Mouse (Mus musculus) lung, embryonic 16.5 days (tissue): ENCODE measurements around the gene 1700021F05Rik. TPM values are rescaled to one million over a fixed set of nuclear protein-coding genes. Genes with fewer than 3 reads are reported as not detected.
"Not testable (repeated sequence)": the region's sequence is repeated elsewhere in the genome, so short reads cannot be mapped to it uniquely, and the experiment has no call there.

Source experiments
- ATAC-seq: fragments of 200-750 bp; cut with Nextera tagmentation; 2 replicates; pipeline ENCODE4 v1.8.0; 2017; ENCODE audit warnings: low read depth, mild to moderate bottlenecking, moderate library complexity
- H3K27ac ChIP-seq: fragments of 300-500 bp; sonication (generic); 2 replicates; pipeline ENCODE4 v1.5.1; 2014; ENCODE audit warnings: mild to moderate bottlenecking, control low read depth, low read length
- H3K27me3 ChIP-seq: fragments of 300-500 bp; sonication (generic); 2 replicates; pipeline ENCODE4 v1.6.1; 2014; ENCODE audit warnings: low read depth, low read length, mixed read lengths; ENCODE audit not compliant: control insufficient read depth, insufficient read depth
- H3K36me3 ChIP-seq: fragments of 300-500 bp; sonication (generic); 2 replicates; pipeline ENCODE4 v1.6.1; 2014; ENCODE audit warnings: low read length; ENCODE audit not compliant: control insufficient read depth, insufficient read depth
- H3K4me1 ChIP-seq: fragments of 300-500 bp; sonication (generic); replicated peaks from 2 replicates; pipeline ENCODE4 v1.6.1; 2014; ENCODE audit warnings: low read length, mixed read lengths; ENCODE audit not compliant: control insufficient read depth, insufficient read depth
- H3K4me2 ChIP-seq: fragments of 300-500 bp; sonication (generic); 2 replicates; pipeline ENCODE4 v1.6.1; 2014; ENCODE audit warnings: low read depth, low read length, control low read depth
- H3K4me3 ChIP-seq: fragments of 300-500 bp; sonication (generic); 2 replicates; pipeline ENCODE4 v1.5.1; 2014; ENCODE audit warnings: mild to moderate bottlenecking, low read length, control low read depth
- H3K9ac ChIP-seq: fragments of 300-500 bp; sonication (generic); 2 replicates; pipeline ENCODE4 v1.6.1; 2014; ENCODE audit warnings: low read length, control low read depth
- H3K9me3 ChIP-seq: fragments of 300-500 bp; sonication (generic); 2 replicates; pipeline ENCODE4 v1.6.1; 2016; ENCODE audit warnings: low read length; ENCODE audit not compliant: control insufficient read depth
- WGBS: fragments of 180-500 bp; shearing (Covaris S2); extraction: QIAGEN DNeasy Blood & Tissue Kit; methylation state at CpG from one replicate; pipeline ENCODE4 v1.1.7; 2014; 5-methylcytosine and 5-hydroxymethylcytosine counted together
- polyA plus RNA-seq: library from polyadenylated mRNA; unstranded; fragments of >200 nt; fragmentation: Nextera tagmentation; extraction: Ambion mirVana; gene quantifications from 2 replicates; pipeline ENCODE4 v1.2.1, GENCODE M21; 2015

1700021F05Rik gene
- polyA plus RNA-seq, 1 experiment from 2014 or later = 49.2 TPM

DNA sequence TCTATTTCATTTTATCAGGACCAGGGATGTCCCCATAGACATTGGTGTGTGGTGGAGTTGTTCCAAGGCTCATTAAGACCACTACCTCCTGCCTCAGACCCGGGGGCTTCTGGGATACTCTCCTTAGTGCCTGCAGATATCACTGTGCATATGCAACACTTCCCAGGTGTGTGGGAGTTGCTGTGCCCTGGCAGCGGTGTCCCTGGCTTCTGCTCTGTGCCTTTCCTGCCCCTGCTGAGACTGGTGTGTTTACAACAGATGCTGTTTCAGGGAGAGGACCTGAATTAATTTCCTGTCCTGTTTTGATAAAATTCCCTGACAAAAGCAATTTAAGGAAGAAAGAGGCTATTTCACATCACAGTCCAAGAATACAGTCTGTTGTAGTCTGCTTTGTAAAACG, 10.1 kb upstream of the 1700021F05Rik start:
- Histone ChIP-seq H3K9ac (no peak overlapping the region), H3K9me3 (no peaks in the 10 kb centered on the region), H3K4me2 (no peak overlapping the region), H3K36me3 (no peaks in the 10 kb centered on the region), H3K27ac (no peak overlapping the region), H3K4me3 (no peak overlapping the region), H3K27me3 (no peaks in the 10 kb centered on the region), H3K4me1 (no peaks in the 10 kb centered on the region)
- no peak for ATAC-seq
- WGBS = 31% methylated on average over 3 of the region's 3 CpGs

DNA sequence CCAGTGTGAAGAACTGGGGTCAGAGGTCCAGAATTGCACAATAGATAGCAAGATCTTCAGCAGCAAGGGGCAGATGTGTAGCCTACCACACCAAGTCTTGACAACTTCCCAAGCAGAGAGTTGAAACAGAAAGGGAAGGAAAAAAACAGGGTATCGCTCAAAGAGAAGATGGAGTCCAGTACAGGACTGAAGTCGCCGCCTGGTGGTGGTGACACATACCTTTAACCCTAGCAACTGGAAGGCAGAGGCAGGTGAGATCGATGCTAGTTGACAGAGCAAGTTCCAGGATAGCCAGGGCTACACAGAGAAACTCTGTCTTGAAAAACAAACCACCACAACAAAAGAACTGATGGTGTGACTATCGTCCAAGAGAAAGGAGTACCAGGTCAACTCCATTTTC, 8.6 kb upstream of the 1700021F05Rik start:
- Histone ChIP-seq H3K27me3 (no peaks in the 10 kb centered on the region), H3K4me3 (no peak overlapping the region), H3K4me1 (no peaks in the 10 kb centered on the region), H3K4me2 (no peak overlapping the region), H3K9me3 (no peaks in the 10 kb centered on the region), H3K36me3 (no peaks in the 10 kb centered on the region), H3K9ac (no peak overlapping the region), H3K27ac (no peak overlapping the region)
- 60% methylated on average over 5 of the region's 5 CpGs for WGBS
- ATAC-seq = no peak

DNA sequence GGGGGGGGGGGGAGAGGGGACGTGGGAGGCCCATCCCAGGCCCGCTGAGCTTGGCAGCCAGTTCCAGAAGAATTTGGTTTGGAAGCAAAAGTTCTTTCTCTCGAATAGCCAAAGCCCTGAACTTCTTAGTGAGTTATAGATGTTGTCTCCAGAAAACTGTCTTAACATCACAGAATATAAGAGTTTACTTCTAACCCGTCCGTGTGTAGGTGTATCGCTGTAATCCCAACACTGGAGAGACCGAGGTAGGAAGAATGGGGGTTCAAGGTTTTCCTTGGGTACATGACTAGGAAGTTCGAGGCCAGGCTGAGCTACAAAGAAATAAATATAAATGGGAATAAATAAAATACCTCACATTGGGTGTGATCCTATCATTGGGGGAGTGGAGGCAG, 355 bp upstream of the 1700021F05Rik start:
- H3K9ac ChIP-seq = peak overlapping the region; percentile 97; the same call in 1 of the 2 replicates
- H3K9me3 ChIP-seq = no peaks in the 10 kb centered on the region
- H3K4me1 ChIP-seq = peaks cover 9% of the 10 kb centered on the region
- no peak overlapping the region for H3K27ac ChIP-seq
- H3K36me3 ChIP-seq = no peaks in the 10 kb centered on the region
- H3K4me2 ChIP-seq = peak overlapping the region; percentile 48
- peak overlapping the region; percentile 93 for H3K4me3 ChIP-seq
- no peaks in the 10 kb centered on the region for H3K27me3 ChIP-seq
- 40% methylated on average over 7 of the region's 8 CpGs for WGBS
- no peak for ATAC-seq

DNA sequence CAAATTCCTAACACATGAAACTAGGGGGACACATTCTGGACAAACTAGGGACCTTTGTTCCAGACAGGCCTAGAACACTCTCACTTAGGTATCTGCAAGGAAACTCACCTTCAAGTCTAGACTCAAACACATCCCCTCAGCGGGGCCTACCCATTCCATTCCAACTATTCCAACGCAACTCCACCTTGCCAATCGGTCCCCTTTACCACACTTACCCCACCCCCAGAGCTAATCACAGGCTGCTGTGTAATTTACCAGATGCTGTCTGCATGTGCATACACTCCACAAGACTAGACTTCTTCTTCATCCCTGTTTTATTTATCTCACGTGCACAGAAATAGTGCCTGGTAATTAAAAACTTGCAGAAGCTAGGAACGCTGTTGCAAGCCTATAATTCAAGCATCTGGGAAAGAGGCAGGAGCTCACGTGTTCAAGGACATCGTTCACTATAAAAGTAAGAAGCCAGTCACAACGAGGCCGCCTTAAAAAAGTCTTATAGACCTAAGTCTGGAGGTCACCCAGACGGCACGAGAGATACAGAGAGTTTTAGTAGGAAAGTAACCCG, 966 bp downstream of the 1700021F05Rik start:
- Histone ChIP-seq H3K4me2 (peak overlapping the region; percentile 58), H3K27me3 (no peaks in the 10 kb centered on the region), H3K4me1 (peaks cover 9% of the 10 kb centered on the region), H3K9me3 (no peaks in the 10 kb centered on the region), H3K4me3 (peak overlapping the region; percentile 93), H3K9ac (peak overlapping the region; percentile 97), H3K36me3 (no peaks in the 10 kb centered on the region), H3K27ac (no peak overlapping the region)
- 14% methylated on average over 12 of the region's 12 CpGs for WGBS
- ATAC-seq = no peak

DNA sequence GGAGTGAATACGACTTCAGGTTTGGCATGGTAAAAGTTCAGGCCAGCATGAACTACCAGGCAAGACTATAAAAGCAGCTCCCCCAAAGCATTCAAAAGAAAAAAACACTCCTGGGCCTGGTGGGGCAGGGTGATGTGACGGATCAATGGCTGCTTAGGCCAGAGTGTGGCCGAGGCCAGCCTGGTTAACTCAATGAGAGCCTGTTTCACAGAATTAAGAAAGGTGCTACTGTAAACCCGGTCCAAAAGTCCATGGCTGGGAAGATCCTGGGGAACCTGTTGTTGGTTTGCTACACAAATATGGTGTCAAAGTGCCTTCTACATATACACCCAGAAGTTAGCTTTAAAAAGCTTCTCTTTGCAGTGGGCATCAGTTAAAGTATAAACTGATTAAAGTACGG, 2.0 kb downstream of the 1700021F05Rik start:
- Histone ChIP-seq H3K27ac (no peak overlapping the region), H3K4me1 (peaks cover 9% of the 10 kb centered on the region), H3K4me2 (no peak overlapping the region), H3K27me3 (no peaks in the 10 kb centered on the region), H3K36me3 (no peaks in the 10 kb centered on the region), H3K9me3 (no peaks in the 10 kb centered on the region), H3K9ac (no peak overlapping the region), H3K4me3 (no peak overlapping the region)
- WGBS = 88% methylated on average over 5 of the region's 5 CpGs
- ATAC-seq = no peak

DNA sequence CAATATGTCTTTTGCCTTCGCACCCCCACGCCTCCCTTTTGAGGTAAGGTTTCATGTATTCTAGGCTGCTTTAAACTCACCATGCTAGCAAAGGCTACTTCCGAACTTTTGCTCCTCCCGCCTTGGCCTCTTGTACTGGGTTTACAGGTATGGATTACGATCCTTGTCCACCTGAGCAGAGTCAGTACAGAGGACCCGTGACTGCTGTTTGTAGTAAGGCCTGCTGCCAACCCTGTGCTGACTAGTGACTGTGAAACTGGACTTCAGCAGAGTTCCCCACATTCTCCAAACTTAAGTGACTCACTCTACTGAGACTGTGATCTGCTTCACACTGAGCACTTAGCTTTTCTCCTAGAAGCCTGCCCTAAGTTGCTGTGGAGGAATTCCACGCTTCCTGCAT, 3.1 kb downstream of the 1700021F05Rik start:
- Histone ChIP-seq H3K36me3 (no peaks in the 10 kb centered on the region), H3K4me1 (peaks cover 9% of the 10 kb centered on the region), H3K9ac (no peak overlapping the region), H3K27ac (no peak overlapping the region), H3K27me3 (no peaks in the 10 kb centered on the region), H3K4me3 (no peak overlapping the region), H3K4me2 (no peak overlapping the region), H3K9me3 (no peaks in the 10 kb centered on the region)
- WGBS = 92% methylated on average over 7 of the region's 7 CpGs
- ATAC-seq = no peak

DNA sequence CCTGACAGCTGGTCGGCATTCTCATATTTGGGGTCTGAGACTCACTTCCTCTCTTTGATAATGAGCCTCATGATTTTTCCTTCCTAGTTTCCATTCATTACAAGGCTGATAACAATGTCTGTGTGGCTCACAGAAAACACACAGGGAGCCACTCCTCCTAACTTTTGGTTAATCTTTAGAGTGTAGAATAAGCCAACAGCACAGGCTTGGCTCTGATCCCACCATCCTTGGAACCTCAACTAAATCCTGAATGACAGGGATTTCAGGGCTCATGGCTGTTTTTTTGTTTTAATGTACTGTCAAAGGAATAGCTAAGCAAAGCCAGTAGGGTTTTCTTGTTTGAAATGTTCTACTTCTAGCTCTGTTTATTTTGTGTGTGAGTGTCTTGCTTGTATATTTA, 6.4 kb downstream of the 1700021F05Rik start:
- Histone ChIP-seq H3K36me3 (peaks cover 11% of the 10 kb centered on the region), H3K27ac (no peak overlapping the region), H3K27me3 (no peaks in the 10 kb centered on the region), H3K4me2 (no peak overlapping the region), H3K4me3 (no peak overlapping the region), H3K4me1 (peaks cover 4% of the 10 kb centered on the region), H3K9ac (no peak overlapping the region; the same call in 1 of the 2 replicates), H3K9me3 (no peaks in the 10 kb centered on the region)
- no peak for ATAC-seq
- 55% methylated on average over 1 of the region's 1 CpGs for WGBS

DNA sequence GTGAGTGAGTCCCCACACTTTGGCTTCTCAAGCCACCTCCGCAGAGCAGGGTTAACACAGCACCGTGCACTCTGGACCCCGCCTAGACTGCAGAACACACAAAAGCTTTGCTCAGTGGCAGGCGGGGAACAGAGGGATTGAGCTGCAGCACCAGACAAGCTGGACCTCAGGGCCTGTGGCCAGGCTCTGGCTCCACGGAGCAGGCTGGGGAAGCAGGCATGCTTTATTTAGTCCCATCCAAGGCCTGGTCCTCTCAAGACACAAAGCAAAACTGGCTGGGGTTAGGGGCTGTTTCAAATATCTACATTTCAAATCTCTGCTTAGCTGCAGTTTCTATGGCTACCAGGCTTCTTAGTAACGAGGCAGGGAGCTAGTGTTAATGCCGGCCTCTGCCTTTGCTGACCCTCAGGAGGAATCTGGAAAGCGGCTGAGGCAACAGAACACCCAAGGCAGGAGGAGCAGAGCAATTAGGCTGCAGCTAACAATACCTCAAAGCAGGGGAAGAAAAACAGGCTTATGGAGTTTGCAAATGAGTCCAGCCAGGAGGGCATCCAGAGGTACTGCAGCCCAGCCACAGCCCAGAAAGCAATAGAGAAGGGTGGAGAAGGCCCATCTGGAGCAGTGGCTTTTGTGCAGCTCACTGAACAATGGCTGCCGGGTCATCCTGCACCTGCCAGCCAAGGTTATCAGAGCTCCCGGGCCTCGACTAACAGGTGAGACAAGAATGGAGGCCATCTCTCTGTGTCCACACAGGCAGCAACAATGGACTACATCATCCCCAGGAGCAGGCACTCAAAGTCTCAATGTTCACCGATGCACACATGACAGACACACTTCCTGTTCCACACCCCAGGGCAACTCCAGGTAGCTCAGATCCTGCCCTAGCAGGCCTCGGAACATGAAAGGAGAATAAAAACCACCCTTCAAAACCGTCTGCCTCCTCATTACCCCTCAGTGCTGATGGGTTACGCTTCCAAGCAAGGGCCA, 13.2 kb downstream of the 1700021F05Rik start:
- H3K36me3 ChIP-seq = peaks cover 25% of the 10 kb centered on the region
- WGBS = 46% methylated on average over 15 of the region's 15 CpGs
- no peak overlapping the region for H3K9ac ChIP-seq
- peak; percentile 9; the same call in 1 of the 2 replicates for ATAC-seq
- H3K27ac ChIP-seq = no peak overlapping the region
- no peak overlapping the region for H3K4me2 ChIP-seq
- no peak overlapping the region for H3K4me3 ChIP-seq
- H3K4me1 ChIP-seq = no peaks in the 10 kb centered on the region
- no peaks in the 10 kb centered on the region for H3K9me3 ChIP-seq
- no peaks in the 10 kb centered on the region for H3K27me3 ChIP-seq

DNA sequence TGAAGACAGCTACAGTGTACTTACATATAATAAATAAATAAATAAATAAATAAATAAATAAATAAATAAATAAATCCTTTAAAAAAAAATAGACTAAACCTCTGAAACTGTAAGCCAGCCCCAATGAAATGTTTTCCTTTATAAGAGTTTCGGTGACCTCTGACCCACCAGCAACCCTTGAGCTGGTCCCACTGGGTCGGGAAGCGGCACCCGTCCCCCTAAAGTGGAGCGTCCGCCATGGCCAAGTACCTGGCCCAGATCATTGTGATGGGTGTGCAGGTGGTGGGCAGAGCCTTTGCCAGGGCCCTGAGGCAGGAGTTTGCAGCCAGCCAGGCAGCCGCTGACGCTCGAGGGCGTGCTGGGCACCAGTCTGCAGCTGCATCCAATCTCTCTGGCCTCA, 16.9 kb downstream of the 1700021F05Rik start, which contains the start of gene Gm9803:
TSS of gene Gm9803 (plus strand) at position 154 of the 400 bp plus-strand sequence.
- not testable (repeated sequence) for H3K9me3 ChIP-seq, H3K4me1 ChIP-seq, H3K27me3 ChIP-seq, H3K27ac ChIP-seq, H3K4me2 ChIP-seq, ATAC-seq, H3K4me3 ChIP-seq, H3K9ac ChIP-seq
- WGBS = 99% methylated on average over 10 of the region's 10 CpGs
- peaks cover 12% of the 10 kb centered on the region for H3K36me3 ChIP-seq
